Mouse (Mus musculus) midbrain, embryonic 14.5 days (tissue): ENCODE data around the gene Ssh3. TPM values are rescaled to one million over a fixed set of nuclear protein-coding genes. Genes with fewer than 3 reads are reported as not detected.
A peak's percentile ranks its signal among the peaks of the same experiment; 100 is the strongest.

Source experiments
- ATAC-seq: fragments of 200-750 bp; cut with Nextera tagmentation; 2 replicates; pipeline ENCODE4 v1.8.0; 2017; ENCODE audit warnings: moderate number of reproducible peaks, moderate library complexity; ENCODE audit not compliant: low FRiP score, low TSS enrichment
- DNase-seq: peaks from one replicate; pipeline ENCODE4 v3.0.0-alpha.2; 2015
- H3K27ac ChIP-seq: fragments of 300-500 bp; sonication (generic); replicated peaks from 2 replicates; pipeline ENCODE4 v1.5.1; 2014; ENCODE audit warnings: mild to moderate bottlenecking, low read depth, low read length, moderate library complexity
- H3K27me3 ChIP-seq: fragments of 300-500 bp; sonication (generic); 2 replicates; pipeline ENCODE4 v1.6.1; 2014; ENCODE audit warnings: low read length, control low read depth, mixed read lengths; ENCODE audit not compliant: control insufficient read depth, insufficient read depth
- H3K36me3 ChIP-seq: fragments of 300-500 bp; sonication (generic); 2 replicates; pipeline ENCODE4 v1.6.1; 2014; ENCODE audit warnings: low read length, control low read depth; ENCODE audit not compliant: control insufficient read depth, insufficient read depth
- H3K4me1 ChIP-seq: fragments of 300-500 bp; sonication (generic); 2 replicates; pipeline ENCODE4 v1.6.1; 2014; ENCODE audit warnings: mild to moderate bottlenecking, antibody characterized with exemption, low read length, control low read depth; ENCODE audit not compliant: control insufficient read depth, insufficient read depth
- H3K4me2 ChIP-seq: fragments of 300-500 bp; sonication (generic); 2 replicates; pipeline ENCODE4 v1.6.1; 2014; ENCODE audit warnings: mild to moderate bottlenecking, low read length, moderate library complexity
- H3K4me3 ChIP-seq: fragments of 300-500 bp; sonication (generic); replicated peaks from 2 replicates; pipeline ENCODE4 v1.5.1; 2014; ENCODE audit warnings: low read depth, low read length
- H3K9ac ChIP-seq: fragments of 300-500 bp; sonication (generic); replicated peaks from 2 replicates; pipeline ENCODE4 v1.6.1; 2014; ENCODE audit warnings: mild to moderate bottlenecking, low read length, moderate library complexity
- H3K9me3 ChIP-seq: fragments of 300-500 bp; sonication (generic); 2 replicates; pipeline ENCODE4 v1.6.1; 2016; ENCODE audit warnings: low read length, control low read depth, mixed read lengths; ENCODE audit not compliant: control insufficient read depth
- WGBS: fragments of 180-500 bp; shearing (Covaris S2); extraction: QIAGEN DNeasy Blood & Tissue Kit; methylation state at CpG from one replicate; pipeline ENCODE4 v1.1.7; 2014; 5-methylcytosine and 5-hydroxymethylcytosine counted together
- polyA plus RNA-seq: library from polyadenylated mRNA; unstranded; fragments of >200 nt; fragmentation: Nextera tagmentation; extraction: Ambion mirVana; gene quantifications from 2 replicates; pipeline ENCODE4 v1.2.1, GENCODE M21; 2014

Gene Ssh3
- polyA plus RNA-seq, 1 experiment from 2014 or later: 8.8 TPM

DNA sequence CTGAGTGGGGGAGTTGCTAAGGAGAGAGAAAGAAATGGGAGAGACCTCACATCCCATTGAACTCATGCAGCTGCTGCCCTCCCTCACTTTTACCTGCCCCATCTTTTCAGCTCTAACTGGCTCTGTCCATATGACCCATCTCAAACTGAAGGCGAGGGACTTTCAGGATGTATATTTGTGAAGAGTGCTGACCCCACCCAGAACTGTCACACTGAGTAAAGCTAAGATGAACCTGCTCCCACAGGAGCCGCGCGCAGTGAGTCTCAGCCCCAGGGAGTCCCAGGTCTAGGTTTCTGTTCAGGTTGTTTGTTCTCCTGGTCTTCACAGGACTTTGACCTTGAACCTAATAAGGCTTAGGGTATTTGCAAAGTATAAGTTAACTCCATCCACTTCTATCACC is 40.1 kb downstream of the Ssh3 start:
- Histone ChIP-seq H3K4me3 (no peak overlapping the region), H3K27ac (no peak overlapping the region), H3K9ac (no peak overlapping the region), H3K4me1 (peaks cover 11% of the 10 kb centered on the region), H3K27me3 (no peaks in the 10 kb centered on the region), H3K36me3 (no peaks in the 10 kb centered on the region), H3K4me2 (no peak overlapping the region), H3K9me3 (no peaks in the 10 kb centered on the region)
- DNase-seq (no peak), ATAC-seq (no peak)
- 73% methylated on average over 4 of the region's 4 CpGs for WGBS

- Histone ChIP-seq H3K27me3 (no peaks in the 10 kb centered on the region), H3K4me1 (peaks cover 11% of the 10 kb centered on the region), H3K9me3 (no peaks in the 10 kb centered on the region), H3K9ac (no peak overlapping the region), H3K36me3 (no peaks in the 10 kb centered on the region), H3K27ac (no peak overlapping the region), H3K4me3 (no peak overlapping the region), H3K4me2 (no peak overlapping the region)
- DNase-seq (peak; percentile 91), ATAC-seq (no peak)
- 21% methylated on average over 8 of the region's 8 CpGs for WGBS
These were observed 40.9 kb downstream of the Ssh3 start for GRCm38 (mm10) chr19:4227894-4228678.

GRCm38 (mm10) chr19:4227446-4227845 is 41.5 kb downstream of the Ssh3 start:
- Histone ChIP-seq H3K36me3 (no peaks in the 10 kb centered on the region), H3K4me2 (no peak overlapping the region), H3K9ac (no peak overlapping the region), H3K4me1 (peaks cover 9% of the 10 kb centered on the region), H3K27me3 (no peaks in the 10 kb centered on the region), H3K27ac (no peak overlapping the region), H3K4me3 (no peak overlapping the region), H3K9me3 (no peaks in the 10 kb centered on the region)
- 66% methylated on average over 5 of the region's 5 CpGs for WGBS
- no peak for DNase-seq
- ATAC-seq: no peak

- WGBS: 88% methylated on average over 7 of the region's 7 CpGs
- Histone ChIP-seq H3K9me3 (no peaks in the 10 kb centered on the region), H3K9ac (no peak overlapping the region), H3K27me3 (no peaks in the 10 kb centered on the region), H3K36me3 (no peaks in the 10 kb centered on the region), H3K4me1 (peaks cover 4% of the 10 kb centered on the region), H3K27ac (no peak overlapping the region), H3K4me3 (no peak overlapping the region), H3K4me2 (no peak overlapping the region)
- ATAC-seq (no peak), DNase-seq (no peak)
These were observed 42.2 kb downstream of the Ssh3 start for GRCm38 (mm10) chr19:4226779-4227178.

DNA sequence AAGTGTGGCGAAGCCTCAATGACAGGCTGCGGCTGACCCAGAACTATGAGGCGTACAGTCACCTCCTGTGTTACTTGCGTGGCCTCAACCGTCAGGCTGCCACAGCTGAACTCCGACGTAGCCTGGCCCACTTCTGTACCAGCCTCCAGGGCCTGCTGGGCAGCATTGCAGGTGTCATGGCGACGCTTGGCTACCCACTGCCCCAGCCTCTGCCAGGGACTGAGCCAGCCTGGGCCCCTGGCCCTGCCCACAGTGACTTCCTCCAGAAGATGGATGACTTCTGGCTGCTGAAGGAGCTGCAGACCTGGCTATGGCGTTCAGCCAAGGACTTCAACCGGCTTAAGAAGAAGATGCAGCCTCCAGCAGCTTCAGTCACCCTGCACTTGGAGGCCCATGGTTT is 46.8 kb downstream of the Ssh3 start:
- 81% methylated on average over 11 of the region's 11 CpGs for WGBS
- DNase-seq: no peak
- Histone ChIP-seq H3K4me2 (no peak overlapping the region), H3K9ac (no peak overlapping the region), H3K4me1 (no peaks in the 10 kb centered on the region), H3K9me3 (no peaks in the 10 kb centered on the region), H3K27ac (no peak overlapping the region), H3K4me3 (no peak overlapping the region), H3K27me3 (0 out of 2 replicates have a peak, but pooled peaks cover under 1% of the 10 kb centered on the region), H3K36me3 (no peaks in the 10 kb centered on the region)
- no peak for ATAC-seq

DNA sequence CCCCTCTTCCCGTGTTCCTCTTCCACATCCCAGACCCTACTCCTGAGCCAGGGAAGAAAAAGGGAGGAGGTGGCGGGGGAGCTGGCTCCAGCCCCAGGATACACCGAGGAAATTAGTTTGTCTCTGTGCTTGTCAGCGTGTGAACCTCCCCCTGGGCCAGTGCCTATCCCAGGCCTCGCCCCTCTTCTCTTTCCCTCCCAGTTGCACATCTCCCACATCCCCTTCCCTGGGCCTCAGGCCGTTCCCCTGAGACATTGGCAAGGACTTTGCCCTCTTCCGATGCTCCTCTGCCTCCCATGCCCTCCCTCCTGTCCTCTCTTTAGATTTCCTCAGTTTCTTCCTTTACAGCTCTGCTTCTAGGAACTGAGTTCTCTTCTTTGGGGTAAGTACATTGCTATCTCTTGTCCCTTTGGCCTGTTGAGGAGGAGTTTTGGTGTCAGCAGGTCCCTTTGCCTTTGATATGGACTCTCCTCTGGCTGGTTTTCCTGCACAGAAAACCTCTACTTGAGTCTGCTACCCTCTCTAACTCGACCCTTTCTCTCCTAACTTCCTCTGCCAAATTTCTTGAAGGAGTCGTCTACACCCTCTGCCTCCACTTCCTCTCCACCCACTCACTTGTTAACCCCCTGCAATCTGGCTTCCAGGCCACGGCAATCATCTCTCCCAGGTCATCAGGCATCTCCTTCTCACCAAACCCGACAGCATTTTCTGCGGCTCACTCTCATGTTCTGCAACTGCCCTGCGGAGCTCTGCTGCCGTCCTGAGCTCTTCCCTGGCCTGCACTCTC is 47.8 kb downstream of the Ssh3 start:
- ATAC-seq (no peak), DNase-seq (peak; percentile 12)
- Histone ChIP-seq H3K27ac (no peak overlapping the region), H3K9ac (no peak overlapping the region), H3K4me3 (no peak overlapping the region), H3K4me1 (no peaks in the 10 kb centered on the region), H3K36me3 (no peaks in the 10 kb centered on the region), H3K27me3 (peaks cover 10% of the 10 kb centered on the region), H3K4me2 (no peak overlapping the region), H3K9me3 (no peaks in the 10 kb centered on the region)
- 43% methylated on average over 14 of the region's 14 CpGs for WGBS

DNA sequence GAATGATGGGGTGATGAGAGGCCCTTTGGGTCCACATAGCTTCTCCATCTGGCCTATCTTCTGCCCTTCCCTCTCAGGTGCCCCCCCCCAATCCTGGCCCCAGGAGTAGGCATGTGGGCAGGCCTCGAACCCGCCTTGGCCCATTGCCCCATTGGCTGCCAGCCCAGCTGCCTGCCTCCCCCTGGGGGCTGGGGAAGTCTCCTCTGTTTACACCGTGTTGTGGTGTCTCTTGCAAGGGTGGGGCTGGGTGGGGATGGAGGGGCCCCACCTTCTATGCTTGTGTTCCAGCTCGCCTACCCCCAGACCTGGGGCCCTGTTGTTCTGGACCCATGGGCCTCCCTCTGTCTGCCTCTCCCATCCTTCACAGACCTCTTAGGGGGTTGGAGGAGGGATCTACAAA is 48.6 kb downstream of the Ssh3 start:
- no peak overlapping the region for H3K27ac ChIP-seq
- no peak overlapping the region for H3K9ac ChIP-seq
- no peaks in the 10 kb centered on the region for H3K36me3 ChIP-seq
- H3K9me3 ChIP-seq: no peaks in the 10 kb centered on the region
- DNase-seq (no peak), ATAC-seq (no peak)
- WGBS: 53% methylated on average over 4 of the region's 4 CpGs
- H3K27me3 ChIP-seq: peaks cover 17% of the 10 kb centered on the region
- H3K4me2 ChIP-seq: no peak overlapping the region
- H3K4me3 ChIP-seq: no peak overlapping the region
- H3K4me1 ChIP-seq: no peaks in the 10 kb centered on the region

DNA sequence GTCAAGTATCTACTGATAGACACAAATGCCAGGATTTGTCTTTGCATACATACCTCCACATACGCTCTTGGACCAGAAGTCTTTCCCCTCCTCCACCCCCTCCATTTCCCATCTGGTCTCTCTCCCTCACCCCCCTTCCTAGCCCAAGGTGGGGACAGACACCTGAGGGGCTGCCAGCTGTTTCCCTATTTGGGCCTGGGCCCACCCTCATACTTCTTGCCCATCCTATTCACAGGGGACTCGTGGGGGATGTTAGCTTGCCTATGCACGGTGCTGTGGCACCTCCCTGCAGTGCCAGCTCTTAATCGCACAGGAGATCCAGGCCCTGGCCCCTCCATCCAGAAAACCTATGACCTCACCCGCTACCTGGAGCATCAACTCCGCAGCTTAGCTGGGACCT is 49.0 kb downstream of the Ssh3 start:
- H3K4me2 ChIP-seq: no peak overlapping the region
- ATAC-seq (no peak), DNase-seq (no peak)
- 86% methylated on average over 6 of the region's 6 CpGs for WGBS
- H3K9me3 ChIP-seq: no peaks in the 10 kb centered on the region
- H3K4me1 ChIP-seq: 0 out of 2 replicates have a peak, but pooled peaks cover 4% of the 10 kb centered on the region
- H3K4me3 ChIP-seq: no peak overlapping the region
- no peak overlapping the region for H3K9ac ChIP-seq
- no peak overlapping the region for H3K27ac ChIP-seq
- no peaks in the 10 kb centered on the region for H3K36me3 ChIP-seq
- peaks cover 22% of the 10 kb centered on the region for H3K27me3 ChIP-seq
